Mouse (Mus musculus) kidney, embryonic 15.5 days (tissue): ENCODE data around the gene Slc25a13. TPM values are rescaled to one million over a fixed set of nuclear protein-coding genes. Genes with fewer than 3 reads are reported as not detected.

ENCODE experiments used
- ATAC-seq: fragments of 200-750 bp; cut with Nextera tagmentation; replicated peaks from 2 replicates; pipeline ENCODE4 v1.8.0; 2017; ENCODE audit warnings: moderate TSS enrichment; ENCODE audit not compliant: low FRiP score
- H3K27ac ChIP-seq: fragments of 300-500 bp; sonication (generic); 2 replicates; pipeline ENCODE4 v1.5.1; 2015; ENCODE audit warnings: mild to moderate bottlenecking, inconsistent platforms
- H3K27me3 ChIP-seq: fragments of 300-500 bp; sonication (generic); 2 replicates; pipeline ENCODE4 v1.6.1; 2015; ENCODE audit warnings: inconsistent platforms
- H3K36me3 ChIP-seq: fragments of 300-500 bp; sonication (generic); 2 replicates; pipeline ENCODE4 v1.6.1; 2015; ENCODE audit warnings: inconsistent platforms
- H3K4me1 ChIP-seq: fragments of 300-500 bp; sonication (generic); 2 replicates; pipeline ENCODE4 v1.6.1; 2015; ENCODE audit warnings: inconsistent platforms
- H3K4me2 ChIP-seq: fragments of 300-500 bp; sonication (generic); 2 replicates; pipeline ENCODE4 v1.6.1; 2015; ENCODE audit warnings: moderate library complexity, mild to moderate bottlenecking, inconsistent platforms
- H3K4me3 ChIP-seq: fragments of 300-500 bp; sonication (generic); replicated peaks from 2 replicates; pipeline ENCODE4 v1.5.1; 2015; ENCODE audit warnings: mild to moderate bottlenecking, inconsistent platforms
- H3K9ac ChIP-seq: fragments of 300-500 bp; sonication (generic); 2 replicates; pipeline ENCODE4 v1.6.1; 2015; ENCODE audit warnings: mild to moderate bottlenecking, inconsistent platforms
- H3K9me3 ChIP-seq: fragments of 300-500 bp; sonication (generic); replicated peaks from 2 replicates; pipeline ENCODE4 v1.6.1; 2016; ENCODE audit warnings: inconsistent platforms
- WGBS: fragments of 180-500 bp; shearing (Covaris S2); methylation state at CpG from one replicate; pipeline ENCODE4 v1.1.7; 2015; ENCODE audit warnings: mixed read lengths; 5-methylcytosine and 5-hydroxymethylcytosine counted together
- polyA plus RNA-seq: library from polyadenylated mRNA; unstranded; fragments of >200 nt; fragmentation: Nextera tagmentation; extraction: Ambion mirVana; gene quantifications from 2 replicates; pipeline ENCODE4 v1.2.1, GENCODE M21; 2015

The Slc25a13 gene
- polyA plus RNA-seq, 1 experiment from 2014 or later, result 43.6 TPM

GRCm38 (mm10) chr6:6004756-6005485, 212.1 kb downstream of the Slc25a13 start:
- Histone ChIP-seq H3K9me3 (no peaks in the 10 kb centered on the region), H3K9ac (no peak overlapping the region), H3K36me3 (no peaks in the 10 kb centered on the region), H3K4me3 (no peak overlapping the region), H3K4me2 (no peak overlapping the region), H3K27ac (no peak overlapping the region), H3K27me3 (0 out of 2 replicates have a peak, but pooled peaks cover 4% of the 10 kb centered on the region), H3K4me1 (peaks cover 3% of the 10 kb centered on the region; the same call in 1 of the 2 replicates)
- ATAC-seq, result no peak
- WGBS, result 72% methylated on average over 12 of the region's 12 CpGs

GRCm38 (mm10) chr6:6002061-6002460, 214.9 kb downstream of the Slc25a13 start:
- 0 out of 2 replicates have a peak, but pooled peaks cover 4% of the 10 kb centered on the region for H3K27me3 ChIP-seq
- no peak overlapping the region for H3K4me2 ChIP-seq
- H3K4me1 ChIP-seq, result peaks cover 3% of the 10 kb centered on the region; the same call in 1 of the 2 replicates
- WGBS, result 68% methylated on average over 3 of the region's 3 CpGs
- H3K4me3 ChIP-seq, result no peak overlapping the region
- no peak overlapping the region for H3K27ac ChIP-seq
- H3K9ac ChIP-seq, result no peak overlapping the region
- H3K9me3 ChIP-seq, result no peaks in the 10 kb centered on the region
- ATAC-seq, result no peak
- no peaks in the 10 kb centered on the region for H3K36me3 ChIP-seq

GRCm38 (mm10) chr6:5997535-5997934, 219.4 kb downstream of the Slc25a13 start:
- Histone ChIP-seq H3K27me3 (no peaks in the 10 kb centered on the region), H3K4me3 (no peak overlapping the region), H3K4me2 (no peak overlapping the region), H3K4me1 (peaks cover 5% of the 10 kb centered on the region; the same call in 1 of the 2 replicates), H3K9ac (no peak overlapping the region), H3K36me3 (no peaks in the 10 kb centered on the region), H3K9me3 (no peaks in the 10 kb centered on the region), H3K27ac (no peak overlapping the region)
- no peak for ATAC-seq
- 71% methylated on average over 6 of the region's 6 CpGs for WGBS

- WGBS, result 48% methylated on average over 7 of the region's 7 CpGs
- no peak for ATAC-seq
- H3K27ac ChIP-seq, result no peak overlapping the region
These were observed 223.9 kb downstream of the Slc25a13 start for GRCm38 (mm10) chr6:5993056-5993455.

GRCm38 (mm10) chr6:5991817-5992755, 224.9 kb downstream of the Slc25a13 start:
- peak overlapping the region; percentile 13 for H3K4me3 ChIP-seq
- no peak overlapping the region for H3K27ac ChIP-seq
- WGBS, result 44% methylated on average over 25 of the region's 25 CpGs
- no peaks in the 10 kb centered on the region for H3K9me3 ChIP-seq
- peaks cover 13% of the 10 kb centered on the region; the same call in 1 of the 2 replicates for H3K4me1 ChIP-seq
- peak; percentile 49; the same call in 1 of the 2 replicates for ATAC-seq
- no peak overlapping the region for H3K9ac ChIP-seq
- H3K27me3 ChIP-seq, result no peaks in the 10 kb centered on the region
- H3K36me3 ChIP-seq, result no peaks in the 10 kb centered on the region
- H3K4me2 ChIP-seq, result peak overlapping the region; percentile 35

More at GRCm38 (mm10) chr6:5993056-5993455, 223.9 kb downstream of the Slc25a13 start:
- H3K9me3 ChIP-seq, result no peaks in the 10 kb centered on the region
- H3K4me2 ChIP-seq, result no peak overlapping the region
- H3K9ac ChIP-seq, result no peak overlapping the region
- H3K27me3 ChIP-seq, result no peaks in the 10 kb centered on the region
- H3K36me3 ChIP-seq, result no peaks in the 10 kb centered on the region
- peaks cover 13% of the 10 kb centered on the region; the same call in 1 of the 2 replicates for H3K4me1 ChIP-seq
- H3K4me3 ChIP-seq, result no peak overlapping the region

GRCm38 (mm10) chr6:5991243-5991642, 225.7 kb downstream of the Slc25a13 start:
- no peaks in the 10 kb centered on the region for H3K9me3 ChIP-seq
- H3K27me3 ChIP-seq, result no peaks in the 10 kb centered on the region
- no peak overlapping the region for H3K4me2 ChIP-seq
- no peak overlapping the region for H3K27ac ChIP-seq
- no peaks in the 10 kb centered on the region for H3K36me3 ChIP-seq
- no peak overlapping the region for H3K9ac ChIP-seq
- no peak overlapping the region for H3K4me3 ChIP-seq
- no peak for ATAC-seq
- H3K4me1 ChIP-seq, result peaks cover 13% of the 10 kb centered on the region; the same call in 1 of the 2 replicates
- WGBS, result 74% methylated on average over 6 of the region's 6 CpGs
